Mouse (Mus musculus) forebrain, postnatal 0 days (tissue): ENCODE data around the gene Bean1. TPM values are rescaled to one million over a fixed set of nuclear protein-coding genes. Genes with fewer than 3 reads are reported as not detected.
"Not testable (repeated sequence)": the region's sequence is repeated elsewhere in the genome, so short reads cannot be mapped to it uniquely, and the experiment has no call there.

Source experiments
- ATAC-seq: fragments of 200-750 bp; cut with Nextera tagmentation; 2 replicates; pipeline ENCODE4 v1.8.0; 2017; ENCODE audit warnings: mild to moderate bottlenecking, moderate library complexity
- DNase-seq: peaks from one replicate; pipeline ENCODE4 v3.0.0-alpha.2; 2015
- H3K27ac ChIP-seq: fragments of 300-500 bp; sonication (generic); 2 replicates; pipeline ENCODE4 v1.5.1; 2014; ENCODE audit warnings: low read depth, mild to moderate bottlenecking, antibody characterized with exemption, low read length, moderate library complexity, mixed read lengths
- H3K27me3 ChIP-seq: fragments of 300-500 bp; sonication (generic); 2 replicates; pipeline ENCODE4 v1.6.1; 2014; ENCODE audit warnings: mild to moderate bottlenecking, low read length, mixed read lengths; ENCODE audit not compliant: insufficient read depth
- H3K36me3 ChIP-seq: fragments of 300-500 bp; sonication (generic); 2 replicates; pipeline ENCODE4 v1.6.1; 2014; ENCODE audit warnings: mild to moderate bottlenecking, moderate library complexity; ENCODE audit not compliant: insufficient read depth
- H3K4me1 ChIP-seq: fragments of 300-500 bp; sonication (generic); 2 replicates; pipeline ENCODE4 v1.6.1; 2014; ENCODE audit warnings: antibody characterized with exemption; ENCODE audit not compliant: insufficient read depth
- H3K4me2 ChIP-seq: fragments of 300-500 bp; sonication (generic); 2 replicates; pipeline ENCODE4 v1.6.1; 2014; ENCODE audit warnings: low read depth, mild to moderate bottlenecking, moderate library complexity
- H3K4me3 ChIP-seq: fragments of 300-500 bp; sonication (generic); 2 replicates; pipeline ENCODE4 v1.5.1; 2014; ENCODE audit warnings: low read depth, low read length, mixed read lengths
- H3K9ac ChIP-seq: fragments of 300-500 bp; sonication (generic); 2 replicates; pipeline ENCODE4 v1.6.1; 2014; ENCODE audit warnings: mild to moderate bottlenecking
- H3K9me3 ChIP-seq: fragments of 300-500 bp; sonication (generic); 2 replicates; pipeline ENCODE4 v1.6.1; 2016; ENCODE audit warnings: low read length
- CTCF ChIP-seq: sonication (generic); IDR thresholded peaks from 2 replicates; pipeline ENCODE4 v1.5.1; 2016; ENCODE audit warnings: antibody characterized with exemption, control low read depth, low read depth
- WGBS: fragments of 180-500 bp; shearing (Covaris S2); extraction: QIAGEN DNeasy Blood & Tissue Kit; methylation state at CpG from one replicate; pipeline ENCODE4 v1.1.7; 2014; 5-methylcytosine and 5-hydroxymethylcytosine counted together
- polyA plus RNA-seq: library from polyadenylated mRNA; unstranded; fragments of >200 nt; fragmentation: Nextera tagmentation; extraction: Ambion mirVana; gene quantifications from 2 replicates; pipeline ENCODE4 v1.2.1, GENCODE M21; 2015
- total RNA-seq: library from RNA; depleted of rRNA; stranded (reverse); fragments of >200 nt; gene quantifications from 2 replicates; pipeline ENCODE4 v1.2.3, GENCODE M21; 2014; rRNA removed

Bean1 gene
- total and polyA plus RNA-seq, 2 experiments from 2014 or later, result 8.6 to 18.9 TPM

GRCm38 (mm10) chr8:104249442-104249996 lies 79.3 kb downstream of the Bean1 start:
- Histone ChIP-seq H3K9ac (no peak overlapping the region), H3K4me1 (peaks cover 9% of the 10 kb centered on the region), H3K4me2 (no peak overlapping the region), H3K27me3 (no peaks in the 10 kb centered on the region), H3K9me3 (no peaks in the 10 kb centered on the region), H3K4me3 (no peak overlapping the region), H3K36me3 (peaks cover 16% of the 10 kb centered on the region), H3K27ac (no peak overlapping the region)
- DNase-seq, result no peak
- WGBS, result 87% methylated on average over 7 of the region's 7 CpGs
- no peak for ATAC-seq
- TF ChIP-seq CTCF, result no peak

- DNase-seq, result peak; percentile 91
- whole genome bisulfite sequencing, result 4% methylated on average over 41 of the region's 41 CpGs
- ATAC-seq, result peak; percentile 65
Observed at GRCm38 (mm10) chr8:104250439-104251367, 80.5 kb downstream of the Bean1 start, which contains the start of gene Cklf. Gene Cklf, plus strand, starts transcription at chr8:104250861.

GRCm38 (mm10) chr8:104251461-104251860 lies 81.2 kb downstream of the Bean1 start:
- DNase-seq, result no peak
- no peaks in the 10 kb centered on the region for H3K27me3 ChIP-seq
- H3K27ac ChIP-seq, result no peak overlapping the region
- H3K36me3 ChIP-seq, result no peaks in the 10 kb centered on the region
- no peaks in the 10 kb centered on the region for H3K9me3 ChIP-seq
- H3K4me1 ChIP-seq, result peaks cover 9% of the 10 kb centered on the region
- no peak for TF ChIP-seq CTCF
- peak overlapping the region; percentile 61 for H3K4me2 ChIP-seq
- ATAC-seq, result no peak
- H3K4me3 ChIP-seq, result peak overlapping the region; percentile 60
- under 1% methylated on average over 7 of the region's 7 CpGs for WGBS
- peak overlapping the region; percentile 61 for H3K9ac ChIP-seq

More at GRCm38 (mm10) chr8:104250439-104251367, 80.5 kb downstream of the Bean1 start, which contains the start of gene Cklf:
- TF ChIP-seq CTCF, result peak; percentile 49
- H3K9ac ChIP-seq, result peak within 1 kb of the TSS; percentile 61
- no peak within 1 kb of the TSS for H3K27ac ChIP-seq
- peaks cover 5% of the 10 kb centered on the region; the same call in 1 of the 2 replicates for H3K36me3 ChIP-seq
- H3K4me2 ChIP-seq, result peak within 1 kb of the TSS; percentile 61
- H3K4me1 ChIP-seq, result peaks cover 9% of the 10 kb centered on the region
- peak within 1 kb of the TSS; percentile 60 for H3K4me3 ChIP-seq
- H3K9me3 ChIP-seq, result no peaks in the 10 kb centered on the region
- no peaks in the 10 kb centered on the region for H3K27me3 ChIP-seq

- no peaks in the 10 kb centered on the region for H3K9me3 ChIP-seq
- peaks cover 4% of the 10 kb centered on the region for H3K36me3 ChIP-seq
- H3K27me3 ChIP-seq, result no peaks in the 10 kb centered on the region
- peak; percentile 49; the same call in 1 of the 2 replicates for TF ChIP-seq CTCF
- H3K9ac ChIP-seq, result no peak overlapping the region
- WGBS, result 88% methylated on average over 3 of the region's 3 CpGs
- H3K4me3 ChIP-seq, result no peak overlapping the region
- DNase-seq, result no peak
- ATAC-seq, result no peak
- H3K4me2 ChIP-seq, result no peak overlapping the region
- H3K4me1 ChIP-seq, result no peaks in the 10 kb centered on the region
- no peak overlapping the region for H3K27ac ChIP-seq
Observed at GRCm38 (mm10) chr8:104253016-104253415, 82.8 kb downstream of the Bean1 start.

- not testable (repeated sequence) for DNase-seq, H3K27me3 ChIP-seq, H3K4me2 ChIP-seq, H3K9me3 ChIP-seq, ATAC-seq, H3K9ac ChIP-seq, H3K27ac ChIP-seq, H3K4me3 ChIP-seq, H3K4me1 ChIP-seq
- peaks cover 30% of the 10 kb centered on the region for H3K36me3 ChIP-seq
- WGBS, result 90% methylated on average over 5 of the region's 5 CpGs
Observed at GRCm38 (mm10) chr8:104261802-104262201, 91.6 kb downstream of the Bean1 start.

GRCm38 (mm10) chr8:104264271-104264935 lies 94.2 kb downstream of the Bean1 start:
- not testable (repeated sequence) for H3K9me3 ChIP-seq, H3K27ac ChIP-seq, ATAC-seq, H3K27me3 ChIP-seq, H3K4me3 ChIP-seq, H3K4me1 ChIP-seq, H3K9ac ChIP-seq, DNase-seq, H3K4me2 ChIP-seq
- peaks cover 13% of the 10 kb centered on the region; the same call in 1 of the 2 replicates for H3K36me3 ChIP-seq
- 94% methylated on average over 22 of the region's 22 CpGs for WGBS

- Histone ChIP-seq H3K27ac (no peak overlapping the region), H3K9me3 (no peaks in the 10 kb centered on the region), H3K36me3 (peaks cover 5% of the 10 kb centered on the region; the same call in 1 of the 2 replicates), H3K27me3 (no peaks in the 10 kb centered on the region), H3K4me1 (no peaks in the 10 kb centered on the region), H3K4me2 (no peak overlapping the region), H3K9ac (no peak overlapping the region), H3K4me3 (no peak overlapping the region)
- ATAC-seq (no peak), DNase-seq (no peak)
- no peak for TF ChIP-seq CTCF
Observed at GRCm38 (mm10) chr8:104268368-104268767, 98.1 kb downstream of the Bean1 start.

Other genes with a start within 250 kb of the Bean1 start
- gene Cdh5, start 68.8 kb upstream of the Bean1 start, total RNA-seq, result 10.9 and 18.1 TPM in 2 replicates
- gene Cdh5, start 68.8 kb upstream of the Bean1 start, polyA plus RNA-seq, result 8.1 and 8.4 TPM in 2 replicates
- gene Tk2, start 78.1 kb downstream of the Bean1 start, total RNA-seq, result 45.2 and 52.9 TPM in 2 replicates
- 45.2 and 45.3 TPM in 2 replicates for gene Tk2, start 78.1 kb downstream of the Bean1 start, polyA plus RNA-seq
- gene Cklf, start 80.4 kb downstream of the Bean1 start, total RNA-seq, result 19.1 and 29.2 TPM in 2 replicates
- gene Cklf, start 80.4 kb downstream of the Bean1 start, polyA plus RNA-seq, result 24.8 and 26.8 TPM in 2 replicates
- gene Cmtm2a, start 122.7 kb downstream of the Bean1 start, total RNA-seq, result 0.14 TPM in 1 of 2 replicates, not detected in the other
- gene Cmtm2a, start 122.7 kb downstream of the Bean1 start, polyA plus RNA-seq, result 0.17 TPM in 1 of 2 replicates, not detected in the other
- not detected in 2 replicates for gene Gm45711, start 139.6 kb downstream of the Bean1 start, total RNA-seq
- gene Gm45711, start 139.6 kb downstream of the Bean1 start, polyA plus RNA-seq, result not detected in 2 replicates
- gene Cmtm1, start 139.7 kb downstream of the Bean1 start, total RNA-seq, result 0.62 TPM in 1 of 2 replicates, not detected in the other
- gene Cmtm1, start 139.7 kb downstream of the Bean1 start, polyA plus RNA-seq, result not detected in 2 replicates
- not detected in 2 replicates for gene Gm11020, start 151.1 kb downstream of the Bean1 start, total RNA-seq
- not detected in 2 replicates for gene Gm11020, start 151.1 kb downstream of the Bean1 start, polyA plus RNA-seq
- 0.38 TPM in 1 of 2 replicates, not detected in the other for gene Cmtm2b, start 151.8 kb downstream of the Bean1 start, total RNA-seq
- not detected in 2 replicates for gene Cmtm2b, start 151.8 kb downstream of the Bean1 start, polyA plus RNA-seq
- 18.4 and 22.0 TPM in 2 replicates for gene Cmtm3, start 169.0 kb downstream of the Bean1 start, total RNA-seq
- 33.0 and 34.4 TPM in 2 replicates for gene Cmtm3, start 169.0 kb downstream of the Bean1 start, polyA plus RNA-seq
- gene Cmtm4, start 225.4 kb downstream of the Bean1 start, total RNA-seq, result 32.9 and 35.1 TPM in 2 replicates
- 2.0 and 2.3 TPM in 2 replicates for gene Cmtm4, start 225.4 kb downstream of the Bean1 start, polyA plus RNA-seq